Mouse (Mus musculus) left cerebral cortex, adult 2 months (tissue): ENCODE results near the gene Bcl11a. TPM values are rescaled to one million over a fixed set of nuclear protein-coding genes. Genes with fewer than 3 reads are reported as not detected.

Experiments
- DNase-seq, 2 experiments: peaks; one replicate each; pipeline ENCODE4 v3.0.0; 2021 to 2022; ENCODE audit warnings: low spot score in 2 of 2, mixed read lengths in 1 of 2; ENCODE audit errors: extremely low spot score in 1 of 2
- H3K27ac ChIP-seq: fragments of 200-600 bp; 2 replicates; pipeline ENCODE4 v1.8.1; 2022
- H3K4me3 ChIP-seq: fragments of 200-600 bp; 2 replicates; pipeline ENCODE4 v1.8.1; 2022
- CTCF ChIP-seq: fragments of 200-600 bp; IDR thresholded peaks from 2 replicates; pipeline ENCODE4 v1.8.1; 2022; ENCODE audit warnings: antibody characterized with exemption, mild to moderate bottlenecking, moderate library complexity
- intact Hi-C: fragments of 180-260 bp; cut with DNase I; formaldehyde crosslinking; loops from one replicate; pipeline ENCODE4 v1.15.1; 2025
- total RNA-seq, 2 experiments: library from RNA; stranded (reverse); gene quantifications; 2 replicates each; pipeline ENCODE4 v1.2.3; 2021

Bcl11a gene
- total RNA-seq, 2 experiments from 2014 or later = 101 to 103 TPM

- DNase-seq = no peak
- intact Hi-C loops = no loop called here
- Histone ChIP-seq H3K4me3 (no peak overlapping the region), H3K27ac (peak overlapping the region; percentile 45)
- peak; percentile 44 for TF ChIP-seq CTCF
Measured at GRCm38 (mm10) chr11:24065313-24065712, 12.5 kb upstream of the Bcl11a start.

- intact Hi-C loops = loop anchor here (10.0 kb wide), 1 partner anchor 1641 kb away; no protein-coding TSS in a partner anchor
- Histone ChIP-seq H3K27ac (peak overlapping the region; percentile 97), H3K4me3 (peak overlapping the region; percentile 75)
- no peak for DNase-seq
- TF ChIP-seq CTCF = no peak
Measured at GRCm38 (mm10) chr11:24074021-24074591, 3.8 kb upstream of the Bcl11a start.

DNA sequence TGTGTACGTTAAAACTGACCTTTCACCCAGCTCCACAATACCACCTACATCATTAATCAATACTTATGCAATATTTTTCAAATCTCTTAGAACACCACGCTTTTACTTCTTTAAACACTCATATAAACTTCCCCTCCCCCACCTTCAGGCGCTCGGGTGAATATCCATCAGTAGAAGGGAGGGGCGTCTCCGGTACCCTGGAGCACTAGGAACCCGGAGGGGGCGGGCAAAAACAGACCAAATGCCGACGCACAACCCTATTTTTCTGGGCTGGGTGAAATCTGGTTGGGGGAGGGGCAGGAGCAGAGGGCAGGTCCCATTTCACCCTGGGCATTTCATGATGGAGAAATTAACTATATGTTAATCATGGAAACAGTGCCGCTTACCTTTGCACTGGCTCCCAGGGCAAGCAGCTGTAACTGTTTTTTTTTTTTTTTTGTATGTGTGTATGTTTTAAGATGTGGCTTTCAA, 3.2 kb upstream of the Bcl11a start, which contains the start of gene A830031A19Rik:
TSS of gene A830031A19Rik (minus strand) at position 421 of the 471 bp plus-strand sequence.
- intact Hi-C loops = loop anchor here (5.0 to 10.0 kb wide), 3 partner anchors 1640 to 1998 kb away; no protein-coding TSS in a partner anchor
- H3K4me3 ChIP-seq = peak within 1 kb of the TSS; percentile 75
- DNase-seq = no peak
- peak within 1 kb of the TSS; percentile 97 for H3K27ac ChIP-seq
- no peak for TF ChIP-seq CTCF

GRCm38 (mm10) chr11:24075486-24076126, 2.2 kb upstream of the Bcl11a start:
- no peak for TF ChIP-seq CTCF
- no peak for DNase-seq
- intact Hi-C loops = loop anchor here (2.0 to 10.0 kb wide), 4 partner anchors 15 to 1997 kb away; no protein-coding TSS in a partner anchor
- peak overlapping the region; percentile 97 for H3K27ac ChIP-seq
- peak overlapping the region; percentile 75 for H3K4me3 ChIP-seq

GRCm38 (mm10) chr11:24076127-24076650, 1.7 kb upstream of the Bcl11a start:
- peak; percentile 73 to 80 for DNase-seq
- intact Hi-C loops = loop anchor here (2.0 to 10.0 kb wide), 4 partner anchors 15 to 1996 kb away; no protein-coding TSS in a partner anchor
- TF ChIP-seq CTCF = peak; percentile 28
- Histone ChIP-seq H3K4me3 (peak overlapping the region; percentile 75), H3K27ac (peak overlapping the region; percentile 97)

DNA sequence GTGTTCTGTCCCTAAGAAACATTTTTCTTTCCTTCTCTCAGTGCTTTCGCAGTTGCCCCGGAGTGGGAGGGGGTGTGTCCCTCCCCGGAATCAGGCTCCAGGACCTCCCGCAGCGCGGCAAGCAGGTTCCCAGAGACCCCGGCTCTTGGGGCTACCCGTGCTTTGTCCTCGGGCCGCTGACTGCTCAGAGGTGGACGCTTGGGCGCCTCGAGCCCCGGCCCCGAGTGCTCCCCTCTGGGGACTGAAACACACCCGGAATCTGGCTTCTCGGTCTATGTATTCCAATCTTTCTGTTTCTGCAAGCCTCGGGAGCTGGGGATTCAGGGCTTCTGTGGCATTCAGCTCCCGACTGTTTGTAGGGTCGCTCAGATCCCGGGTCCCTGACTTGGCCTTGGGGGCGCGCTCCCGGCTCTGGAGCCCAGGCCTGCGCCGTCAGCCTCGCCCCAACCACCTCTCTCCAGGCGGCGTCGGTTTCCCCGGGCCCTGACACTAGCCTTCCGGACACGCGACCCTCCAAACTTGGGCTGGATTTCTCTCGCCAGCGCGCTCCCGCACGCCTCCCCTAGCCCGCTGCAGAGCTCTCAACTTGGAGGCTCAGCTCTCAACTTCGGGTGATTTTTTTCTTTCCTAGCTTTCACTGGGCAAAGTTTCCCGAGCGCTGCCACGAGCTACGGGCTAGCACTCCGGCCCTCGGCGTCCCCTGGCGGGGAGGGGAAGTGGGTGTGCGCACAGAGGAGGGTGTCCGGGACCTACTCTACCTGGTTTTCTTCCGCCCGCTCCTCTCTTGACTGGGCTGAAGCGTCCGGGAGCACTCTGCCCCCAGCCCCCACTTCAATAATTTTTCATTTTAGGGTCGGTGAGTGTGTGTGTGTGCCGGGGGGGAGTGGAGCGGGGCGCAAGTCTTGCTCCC, 780 bp upstream of the Bcl11a start:
- intact Hi-C loops = loop anchor here (2.0 to 10.0 kb wide), 4 partner anchors 16 to 1995 kb away; no protein-coding TSS in a partner anchor
- H3K4me3 ChIP-seq = peak overlapping the region; percentile 75
- H3K27ac ChIP-seq = peak overlapping the region; percentile 97
- TF ChIP-seq CTCF = no peak; the same call in 1 of the 2 replicates
- peak in 1 of 2 experiments; percentile 48 for DNase-seq

- intact Hi-C loops = loop anchor here (5.0 to 10.0 kb wide), 3 partner anchors 1636 to 1993 kb away; no protein-coding TSS in a partner anchor
- Histone ChIP-seq H3K27ac (peak overlapping the region; percentile 97), H3K4me3 (peak overlapping the region; percentile 75)
- DNase-seq = peak in 1 of 2 experiments; percentile 49
- TF ChIP-seq CTCF = no peak
Measured at GRCm38 (mm10) chr11:24078706-24079316, 955 bp downstream of the Bcl11a start.

- TF ChIP-seq CTCF = no peak
- intact Hi-C loops = loop anchor here (2.0 to 10.0 kb wide), 9 partner anchors 63 to 1993 kb away; no protein-coding TSS in a partner anchor
- peak; percentile 63 to 75 for DNase-seq
- Histone ChIP-seq H3K4me3 (peak overlapping the region; percentile 75), H3K27ac (peak overlapping the region; percentile 97)
Measured at GRCm38 (mm10) chr11:24079392-24080391, 1.8 kb downstream of the Bcl11a start.

DNA sequence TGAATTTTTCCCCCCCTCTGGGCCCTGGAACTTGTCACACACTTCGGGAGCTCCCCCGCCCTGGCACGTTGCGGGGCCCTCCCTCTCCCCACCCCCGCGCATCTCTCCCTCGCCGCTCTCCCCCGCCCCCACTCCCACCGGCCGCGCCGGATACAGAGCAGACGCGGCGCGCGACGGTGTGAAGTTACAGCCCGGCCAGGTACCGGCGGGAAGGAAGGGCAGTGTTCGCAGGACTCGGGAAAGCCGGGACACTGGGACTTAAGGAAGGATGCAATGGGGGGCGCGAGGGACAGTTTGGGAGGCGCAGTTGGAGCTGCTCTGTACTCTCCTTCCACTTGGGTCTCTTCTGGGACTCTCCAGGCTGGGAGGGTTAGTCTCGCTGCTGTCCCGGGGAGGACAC, 2.7 kb downstream of the Bcl11a start:
- peak overlapping the region; percentile 97 for H3K27ac ChIP-seq
- intact Hi-C loops = loop anchor here (2.0 to 10.0 kb wide), 6 partner anchors 62 to 1220 kb away; no protein-coding TSS in a partner anchor
- DNase-seq = peak in 1 of 2 experiments; percentile 66

More for the DNA sequence above, 2.7 kb downstream of the Bcl11a start:
- no peak for TF ChIP-seq CTCF
- H3K4me3 ChIP-seq = peak overlapping the region; percentile 75
